Mouse (Mus musculus): Measurements from ENCODE around the gene Kcnk4.
"Not testable (repeated sequence)": the region's sequence is repeated elsewhere in the genome, so short reads cannot be mapped to it uniquely, and the experiment has no call there.

DNA sequence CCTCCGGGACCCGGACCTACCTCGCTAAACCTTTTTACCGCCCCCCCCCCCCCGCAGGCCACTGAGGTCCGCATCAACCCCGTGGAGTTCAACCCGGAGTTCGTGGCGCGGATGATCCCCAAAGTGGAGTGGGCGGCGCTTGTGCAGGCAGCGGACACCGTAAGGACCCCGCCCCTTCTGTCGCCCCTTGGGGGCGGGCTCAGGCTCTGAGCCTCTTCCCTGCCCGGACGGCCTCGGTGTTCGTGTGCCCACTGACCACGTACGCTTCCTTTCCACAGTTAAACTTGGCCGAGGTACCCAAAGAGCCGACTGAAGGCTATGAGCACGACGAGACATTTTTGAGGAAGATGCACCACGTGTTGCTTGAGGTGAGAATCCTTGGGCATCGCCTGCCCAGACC is 24.0 kb downstream of the Kcnk4 start:
- not testable (repeated sequence) for TF ChIP-seq POLR2A (IDR thresholded peaks at IDR 0.05; ENCODE audit: borderline replicate concordance, extremely low read depth, insufficient read depth, insufficient read length, poor library complexity, severe bottlenecking); CTCF (IDR thresholded peaks at IDR 0.05; ENCODE audit: borderline replicate concordance, extremely low read depth, insufficient read depth, insufficient read length)
